Mouse (Mus musculus): Measurements from ENCODE around the gene Myh3.

DNA sequence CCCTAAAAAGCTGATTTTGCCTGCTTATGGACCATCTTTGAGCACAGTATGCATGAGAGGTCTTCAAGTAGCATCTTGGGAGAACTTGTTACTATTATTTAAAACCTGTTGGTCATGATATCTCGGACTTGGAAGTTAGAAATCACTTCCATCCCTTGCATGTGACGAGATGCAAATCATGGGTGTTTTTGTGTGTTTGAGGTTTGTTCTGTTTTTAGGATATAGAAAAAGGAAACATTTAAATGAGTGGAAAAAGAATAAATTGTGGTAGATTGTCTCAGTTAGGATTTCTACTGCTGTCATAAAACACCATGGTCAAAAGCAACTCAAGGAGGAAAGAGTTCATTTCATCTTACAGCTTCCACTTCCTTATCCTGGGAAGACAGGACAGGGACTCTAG lies 57.4 kb downstream of the Myh3 start:
- TF ChIP-seq CTCF (IDR thresholded peaks at IDR 0.05; ENCODE audit: control insufficient read depth, insufficient read depth, insufficient read length) (no peak), MAX (IDR thresholded peaks at IDR 0.05) (no peak), MYOD1 (IDR thresholded peaks at IDR 0.05; ENCODE audit: control insufficient read depth, insufficient read length, low read depth) (no peak), CEBPB (IDR thresholded peaks at IDR 0.05; ENCODE audit: low read depth) (no peak), MYOG (IDR thresholded peaks at IDR 0.05; ENCODE audit: control insufficient read depth, extremely low read depth, insufficient read length) (no peak), USF1 (IDR thresholded peaks at IDR 0.05; ENCODE audit: low read depth) (no peak)

Data from C2C12 (cell line).